Mouse (Mus musculus) midbrain, postnatal 0 days (tissue): ENCODE results near the gene Coro6. TPM values are rescaled to one million over a fixed set of nuclear protein-coding genes. Genes with fewer than 3 reads are reported as not detected.

Source experiments
- ATAC-seq: fragments of 200-750 bp; cut with Nextera tagmentation; 2 replicates; pipeline ENCODE4 v1.8.0; 2017; ENCODE audit warnings: moderate number of reproducible peaks, mild to moderate bottlenecking, moderate TSS enrichment, moderate library complexity; ENCODE audit not compliant: low FRiP score
- DNase-seq: peaks from one replicate; pipeline ENCODE4 v3.0.0-alpha.2; 2015; ENCODE audit warnings: low spot score
- H3K27ac ChIP-seq: fragments of 300-500 bp; sonication (generic); 2 replicates; pipeline ENCODE4 v1.5.1; 2014; ENCODE audit warnings: low read depth, mild to moderate bottlenecking, low read length, mixed read lengths
- H3K27me3 ChIP-seq: fragments of 300-500 bp; sonication (generic); 2 replicates; pipeline ENCODE4 v1.6.1; 2014; ENCODE audit warnings: low read length, control low read depth, mixed read lengths; ENCODE audit not compliant: insufficient read depth
- H3K36me3 ChIP-seq: fragments of 300-500 bp; sonication (generic); 2 replicates; pipeline ENCODE4 v1.6.1; 2014; ENCODE audit warnings: low read length, control low read depth, mixed read lengths; ENCODE audit not compliant: insufficient read depth
- H3K4me1 ChIP-seq: fragments of 300-500 bp; sonication (generic); 2 replicates; pipeline ENCODE4 v1.6.1; 2014; ENCODE audit warnings: mild to moderate bottlenecking, control low read depth, antibody characterized with exemption, low read length, mixed read lengths; ENCODE audit not compliant: insufficient read depth
- H3K4me2 ChIP-seq: fragments of 300-500 bp; sonication (generic); 2 replicates; pipeline ENCODE4 v1.6.1; 2014; ENCODE audit warnings: low read depth, mild to moderate bottlenecking, low read length, mixed read lengths; ENCODE audit not compliant: poor library complexity, severe bottlenecking
- H3K4me3 ChIP-seq: fragments of 300-500 bp; sonication (generic); 2 replicates; pipeline ENCODE4 v1.5.1; 2014; ENCODE audit warnings: low read depth, mild to moderate bottlenecking, low read length, moderate library complexity
- H3K9ac ChIP-seq: fragments of 300-500 bp; sonication (generic); replicated peaks from 2 replicates; pipeline ENCODE4 v1.6.1; 2014; ENCODE audit warnings: mild to moderate bottlenecking, low read length, moderate library complexity, mixed read lengths; ENCODE audit not compliant: poor library complexity, severe bottlenecking
- H3K9me3 ChIP-seq: fragments of 300-500 bp; sonication (generic); 2 replicates; pipeline ENCODE4 v1.6.1; 2016; ENCODE audit warnings: low read length, control low read depth
- CTCF ChIP-seq: IDR thresholded peaks from 2 replicates; pipeline ENCODE4 v1.5.1; 2016; ENCODE audit warnings: antibody characterized with exemption, mild to moderate bottlenecking
- WGBS: fragments of 180-500 bp; shearing (Covaris S2); extraction: QIAGEN DNeasy Blood & Tissue Kit; methylation state at CpG from one replicate; pipeline ENCODE4 v1.1.7; 2014; 5-methylcytosine and 5-hydroxymethylcytosine counted together
- polyA plus RNA-seq: library from polyadenylated mRNA; unstranded; fragments of >200 nt; fragmentation: Nextera tagmentation; extraction: Ambion mirVana; gene quantifications from 2 replicates; pipeline ENCODE4 v1.2.1, GENCODE M21; 2015
- total RNA-seq: library from RNA; depleted of rRNA; stranded (reverse); fragments of >200 nt; gene quantifications from 2 replicates; pipeline ENCODE4 v1.2.3, GENCODE M21; 2014

Coro6 gene
- total and polyA plus RNA-seq, 2 experiments from 2014 or later, result 0.65 to 2.2 TPM

DNA sequence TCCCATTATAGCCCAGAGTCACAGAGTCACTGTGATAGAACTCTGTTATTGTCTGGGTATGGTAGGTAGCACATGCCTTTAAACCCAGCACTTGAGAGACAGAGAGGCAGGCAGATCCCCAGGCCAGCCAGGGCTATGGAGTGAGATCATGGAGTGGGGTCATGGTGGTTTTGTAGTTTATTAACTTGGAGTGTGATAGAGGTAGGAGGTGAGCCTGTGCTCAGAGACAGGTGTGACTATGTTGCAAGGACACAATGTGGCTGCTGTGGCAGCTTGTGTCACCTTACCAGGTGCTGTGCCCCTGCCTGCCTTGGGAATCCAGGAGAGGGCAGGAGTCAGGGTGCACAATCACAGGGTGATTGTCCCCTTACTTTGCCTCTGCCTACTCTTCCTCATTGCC lies 33.3 kb downstream of the Coro6 start:
- Histone ChIP-seq H3K27me3 (no peaks in the 10 kb centered on the region), H3K4me3 (no peak overlapping the region), H3K4me2 (peak overlapping the region; percentile 86), H3K36me3 (peaks cover 14% of the 10 kb centered on the region; the same call in 1 of the 2 replicates), H3K9me3 (no peaks in the 10 kb centered on the region), H3K27ac (no peak overlapping the region), H3K9ac (no peak overlapping the region), H3K4me1 (peaks cover 14% of the 10 kb centered on the region; the same call in 1 of the 2 replicates)
- ATAC-seq, result no peak
- TF ChIP-seq CTCF, result no peak
- DNase-seq, result no peak

DNA sequence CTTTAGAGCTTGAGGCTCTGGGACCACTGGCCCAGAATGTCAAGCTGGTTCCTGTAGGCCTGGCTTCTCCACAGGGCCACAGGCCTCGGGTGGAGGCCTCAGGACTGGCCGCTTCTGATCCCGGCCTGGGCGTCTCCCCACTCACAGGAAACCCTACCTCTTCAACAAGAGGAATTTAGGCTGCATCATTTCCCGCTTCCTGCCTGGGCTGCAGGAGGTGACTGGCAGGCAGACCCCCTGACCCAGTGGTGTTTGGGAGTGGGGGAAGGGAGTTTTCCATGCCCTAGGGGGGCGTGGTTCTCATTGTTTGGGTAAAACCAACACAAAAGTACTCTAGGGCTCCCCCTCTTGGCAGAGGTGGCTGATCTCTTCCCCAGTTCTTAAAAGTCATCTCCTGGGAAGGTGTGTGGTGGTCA lies 35.1 kb downstream of the Coro6 start:
- DNase-seq, result peak; percentile 43
- ATAC-seq, result no peak
- H3K27me3 ChIP-seq, result no peaks in the 10 kb centered on the region
- no peak overlapping the region for H3K4me3 ChIP-seq
- 0 out of 2 replicates have a peak overlapping the region, but pooled peaks have one; percentile 0 for H3K27ac ChIP-seq
- peaks cover 9% of the 10 kb centered on the region; the same call in 1 of the 2 replicates for H3K4me1 ChIP-seq
- no peaks in the 10 kb centered on the region for H3K9me3 ChIP-seq
- TF ChIP-seq CTCF, result peak; percentile 43
- peaks cover 22% of the 10 kb centered on the region for H3K36me3 ChIP-seq
- no peak overlapping the region for H3K9ac ChIP-seq
- no peak overlapping the region for H3K4me2 ChIP-seq
- WGBS, result 27% methylated on average over 6 of the region's 6 CpGs

DNA sequence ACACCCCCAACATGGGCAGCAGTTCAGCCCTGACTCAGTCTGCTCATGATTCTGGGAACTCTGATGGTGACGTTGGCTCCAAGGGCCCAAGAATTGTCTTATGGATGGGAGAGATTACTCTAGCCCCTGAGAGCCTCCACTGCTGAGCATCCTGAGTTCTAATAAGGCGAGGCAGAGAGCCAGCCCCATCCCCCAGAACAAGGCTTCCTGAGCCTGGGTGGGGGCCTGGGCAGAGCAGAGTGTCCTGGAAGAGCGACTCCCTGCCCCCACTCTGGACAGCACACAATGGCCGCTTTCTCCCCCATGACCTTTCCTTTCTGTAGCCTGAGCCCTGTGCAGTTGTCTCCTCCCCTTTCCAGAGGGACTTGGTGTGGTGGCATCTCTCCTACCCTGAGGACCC lies 35.6 kb downstream of the Coro6 start:
- peaks cover 9% of the 10 kb centered on the region; the same call in 1 of the 2 replicates for H3K4me1 ChIP-seq
- whole genome bisulfite sequencing, result 44% methylated on average over 4 of the region's 4 CpGs
- no peak overlapping the region for H3K4me3 ChIP-seq
- TF ChIP-seq CTCF, result no peak
- H3K27me3 ChIP-seq, result no peaks in the 10 kb centered on the region
- no peak for DNase-seq
- H3K9me3 ChIP-seq, result no peaks in the 10 kb centered on the region
- H3K36me3 ChIP-seq, result peaks cover 27% of the 10 kb centered on the region
- no peak overlapping the region for H3K9ac ChIP-seq
- H3K27ac ChIP-seq, result 0 out of 2 replicates have a peak overlapping the region, but pooled peaks have one; percentile 0
- no peak overlapping the region for H3K4me2 ChIP-seq
- ATAC-seq, result no peak

DNA sequence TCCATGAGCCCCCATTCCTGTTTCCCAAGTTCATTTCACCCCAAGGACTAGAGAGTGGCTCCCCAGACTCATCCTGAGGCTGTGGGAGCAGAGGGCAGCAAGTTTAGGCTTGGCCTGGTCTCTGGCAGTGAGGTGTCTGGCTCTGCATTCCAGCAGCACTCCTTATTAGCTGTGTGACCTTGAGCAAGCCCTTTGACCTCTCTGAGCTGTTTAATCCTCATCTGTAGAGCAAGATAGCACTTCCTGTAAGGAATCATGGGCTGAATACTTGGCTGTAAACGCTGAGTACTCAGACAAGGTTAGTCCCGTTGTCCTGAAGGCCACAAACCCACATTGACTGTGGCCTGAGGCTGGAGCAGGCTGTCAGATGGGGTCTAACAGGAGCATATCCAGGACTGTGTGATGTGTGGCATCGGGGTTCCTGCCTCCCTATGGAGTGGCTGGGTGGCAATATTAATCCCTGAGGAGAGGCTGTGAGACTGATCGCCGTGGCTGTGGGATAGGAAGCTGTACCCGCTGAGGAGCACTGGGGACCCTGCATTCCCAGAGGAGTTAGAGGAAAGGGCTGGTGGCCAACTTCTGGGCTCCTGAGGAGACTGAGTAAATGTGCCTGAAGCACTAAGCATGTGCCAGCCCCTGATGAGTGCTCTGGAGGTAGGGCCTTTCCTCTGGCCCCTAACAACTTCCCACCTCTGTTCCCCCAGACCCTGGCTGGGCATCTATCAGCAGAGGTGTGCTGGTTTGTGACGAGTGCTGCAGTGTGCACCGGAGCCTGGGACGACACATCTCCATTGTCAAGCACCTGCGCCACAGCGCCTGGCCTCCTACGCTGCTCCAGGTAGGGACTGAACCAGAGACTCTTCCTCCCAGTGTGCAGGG lies 36.3 kb downstream of the Coro6 start:
- Histone ChIP-seq H3K4me1 (peaks cover 9% of the 10 kb centered on the region; the same call in 1 of the 2 replicates), H3K4me2 (no peak overlapping the region), H3K36me3 (peaks cover 34% of the 10 kb centered on the region), H3K9ac (no peak overlapping the region), H3K27ac (peak overlapping the region; percentile 38; the same call in 1 of the 2 replicates), H3K9me3 (no peaks in the 10 kb centered on the region), H3K27me3 (no peaks in the 10 kb centered on the region), H3K4me3 (no peak overlapping the region)
- ATAC-seq (no peak), DNase-seq (no peak)
- WGBS, result 70% methylated on average over 12 of the region's 12 CpGs
- no peak for TF ChIP-seq CTCF

DNA sequence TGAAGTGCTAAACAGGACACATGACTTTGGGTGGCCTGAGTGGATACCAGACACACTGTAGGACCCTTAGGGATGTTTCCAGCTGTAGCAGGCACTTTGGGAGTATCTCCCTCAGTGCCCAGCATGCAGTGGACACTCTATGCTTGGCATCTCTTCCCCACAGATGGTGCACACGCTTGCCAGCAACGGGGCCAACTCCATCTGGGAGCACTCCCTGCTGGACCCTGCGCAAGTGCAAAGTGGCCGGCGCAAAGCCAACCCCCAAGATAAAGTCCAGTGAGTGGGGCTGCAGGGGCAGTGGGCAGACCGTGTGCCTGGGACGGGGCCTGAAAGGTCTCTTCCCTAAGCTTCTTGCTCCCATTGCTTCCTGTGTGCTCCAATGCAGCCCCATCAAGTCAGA lies 37.1 kb downstream of the Coro6 start:
- H3K4me1 ChIP-seq, result peaks cover 6% of the 10 kb centered on the region; the same call in 1 of the 2 replicates
- no peak overlapping the region for H3K4me3 ChIP-seq
- H3K36me3 ChIP-seq, result peaks cover 41% of the 10 kb centered on the region
- WGBS, result 86% methylated on average over 7 of the region's 7 CpGs
- H3K4me2 ChIP-seq, result no peak overlapping the region
- TF ChIP-seq CTCF, result no peak
- no peak overlapping the region for H3K9ac ChIP-seq
- DNase-seq, result peak; percentile 53
- ATAC-seq, result no peak
- no peaks in the 10 kb centered on the region for H3K27me3 ChIP-seq
- no peak overlapping the region for H3K27ac ChIP-seq
- no peaks in the 10 kb centered on the region for H3K9me3 ChIP-seq
